Mouse (Mus musculus) E14TG2a.4 (cell line): ENCODE measurements around the gene Zfp978.

Experiments
- CTCF ChIP-seq: conservative IDR thresholded peaks from 2 replicates; pipeline ENCODE4 v1.5.1; 2014; ENCODE audit warnings: low read length
- NANOG ChIP-seq: IDR thresholded peaks from 2 replicates; pipeline ENCODE4 v1.6.1; 2014; ENCODE audit warnings: borderline replicate concordance, low read length, mixed read lengths

- TF ChIP-seq CTCF (no peak), NANOG (no peak)
These were observed 46.3 kb downstream of the Zfp978 start for GRCm38 (mm10) chr4:147407463-147407822.
